Mouse (Mus musculus) 3T3-L1 (cell line): ENCODE data around the gene Jaml.

Source experiments
- DNase-seq: peaks from one replicate; pipeline ENCODE4 v3.0.0-alpha.2; 2015; ENCODE audit warnings: low read depth, low spot score

Gene Jaml

GRCm38 (mm10) chr9:45121769-45122168, 42.8 kb downstream of the Jaml start:
- DNase-seq: peak; percentile 71

DNA sequence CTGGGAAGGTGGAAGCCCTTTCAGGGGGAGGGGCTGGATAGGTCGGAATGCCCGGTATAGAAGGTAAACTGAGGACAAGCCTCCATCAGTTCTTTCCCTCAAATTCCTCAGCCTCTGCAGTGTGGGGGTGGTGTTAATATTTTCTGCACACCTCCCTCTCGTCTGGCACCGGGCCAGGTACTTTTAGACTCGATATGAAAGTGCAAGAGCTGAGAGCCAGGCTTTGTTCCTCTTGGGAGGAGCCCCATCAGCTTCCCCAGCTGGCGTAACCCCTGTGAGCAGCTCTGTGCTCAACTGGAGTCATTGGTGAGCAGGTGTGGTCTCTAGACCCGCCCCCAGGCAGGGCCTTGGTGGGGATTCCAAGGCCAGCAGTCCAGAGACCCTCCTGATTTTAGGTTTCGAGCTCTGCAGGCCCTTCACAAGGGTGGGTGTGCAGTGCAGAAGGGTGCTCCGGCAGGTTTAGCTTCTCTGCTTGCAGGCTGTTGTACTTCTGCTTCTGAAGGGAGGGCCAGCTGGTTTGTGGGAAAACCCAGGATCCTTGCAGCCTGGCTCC, 43.3 kb downstream of the Jaml start:
- DNase-seq: no peak

- DNase-seq: no peak
These were observed 46.2 kb downstream of the Jaml start for GRCm38 (mm10) chr9:45125211-45125610.

DNA sequence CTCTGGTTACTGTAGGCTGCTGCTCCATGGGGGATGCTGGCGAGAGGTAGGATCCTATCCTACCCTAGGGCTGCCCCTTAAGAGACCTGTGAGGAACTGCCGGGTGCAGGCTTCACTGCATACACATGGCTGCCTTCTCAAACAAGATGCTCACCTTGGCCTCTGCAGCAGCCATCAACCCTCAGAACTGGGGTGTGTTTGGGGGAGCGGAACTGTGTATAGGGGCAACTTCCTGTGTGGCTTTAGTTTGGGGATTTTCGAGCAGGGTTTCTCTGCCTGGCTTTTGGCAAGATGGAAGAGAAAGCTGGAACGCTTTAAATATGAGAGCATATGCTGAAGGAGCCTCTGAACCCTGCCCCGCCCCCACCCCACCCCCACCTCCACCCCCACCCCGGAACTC, 48.0 kb downstream of the Jaml start:
- DNase-seq: no peak

DNA sequence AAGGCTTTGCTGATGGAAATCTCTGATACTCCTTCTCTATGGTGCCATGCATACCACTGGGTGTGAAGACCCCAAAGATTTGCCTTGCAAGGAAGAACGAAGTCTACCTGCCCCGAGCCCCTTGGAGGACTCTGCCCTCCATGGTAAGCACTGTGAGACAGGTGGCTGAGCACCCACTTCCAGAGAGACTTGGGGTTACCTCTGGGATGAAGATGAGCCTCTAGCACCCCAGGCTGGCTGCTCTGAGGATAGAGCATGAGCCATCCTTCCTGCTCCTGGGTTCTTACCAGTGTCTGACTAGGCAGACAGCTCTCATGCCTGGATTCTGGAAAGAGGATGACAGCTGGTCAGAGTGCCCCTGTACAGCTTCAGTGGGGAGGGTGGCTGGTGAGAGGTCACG, 51.1 kb downstream of the Jaml start:
- DNase-seq: no peak

GRCm38 (mm10) chr9:45133484-45134310, 54.7 kb downstream of the Jaml start:
- peak; percentile 42 for DNase-seq

DNA sequence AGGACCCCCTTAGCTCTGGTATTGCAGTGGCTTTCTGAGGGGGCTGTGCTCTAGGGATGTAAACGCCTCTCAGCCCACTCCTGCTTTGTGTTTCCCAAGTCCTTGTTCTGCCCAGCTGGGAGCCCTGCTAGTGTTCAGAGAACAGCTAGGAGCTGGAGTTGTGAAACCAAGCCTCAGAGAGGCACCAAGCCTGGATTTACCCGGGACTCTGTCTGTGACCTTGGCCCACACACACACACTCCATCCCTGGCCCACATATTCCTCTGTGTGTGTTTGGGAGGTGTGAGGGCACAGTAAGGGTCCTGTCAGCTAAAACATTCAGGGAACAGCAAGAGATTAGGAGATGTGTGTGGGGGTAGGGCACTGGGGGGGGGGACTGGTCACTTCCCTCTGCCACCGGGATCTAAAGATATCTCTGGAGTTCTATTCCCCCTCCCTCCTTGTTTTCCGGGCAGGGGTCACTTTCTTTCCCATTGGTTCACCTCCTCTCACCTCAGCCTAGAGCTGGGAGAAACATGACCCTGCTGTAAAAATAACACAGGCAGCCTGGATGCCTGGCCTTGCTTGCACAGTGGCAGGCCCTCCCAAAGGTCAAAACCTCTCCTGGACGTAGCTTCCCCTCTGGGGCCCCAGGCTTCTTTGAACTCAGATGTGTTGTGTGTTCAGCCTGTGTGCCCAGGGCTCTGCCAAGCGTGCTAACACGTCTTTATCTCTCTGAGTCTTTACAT, 57.6 kb downstream of the Jaml start:
- DNase-seq: no peak

- no peak for DNase-seq
These were observed 59.4 kb downstream of the Jaml start, which contains the start of gene Scn4b for GRCm38 (mm10) chr9:45138191-45139032. Gene Scn4b, plus strand, starts transcription at chr9:45138395.

DNA sequence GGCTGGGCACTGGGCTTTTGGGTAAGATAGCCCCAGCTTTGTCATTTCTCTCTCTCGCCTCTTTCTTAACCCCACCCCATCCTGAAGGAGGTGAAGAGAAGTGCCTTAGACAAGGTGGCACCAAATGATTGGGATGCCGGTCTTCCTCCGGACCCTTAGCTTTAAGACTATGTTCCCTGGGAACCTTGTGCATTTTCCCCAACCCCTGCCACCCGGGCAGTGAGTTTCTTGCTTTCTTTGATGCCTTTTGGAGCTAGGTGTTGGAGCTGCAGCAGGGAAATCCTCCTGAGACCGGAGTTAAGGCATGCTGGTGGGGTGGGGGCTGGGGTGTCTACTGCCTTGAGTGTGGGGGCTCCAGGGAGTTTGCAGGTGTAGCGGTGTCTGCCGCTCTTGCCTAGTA, 60.1 kb downstream of the Jaml start:
- no peak for DNase-seq

- DNase-seq: no peak
These were observed 62.0 kb downstream of the Jaml start for GRCm38 (mm10) chr9:45140945-45141344.

GRCm38 (mm10) chr9:45142686-45143085, 63.7 kb downstream of the Jaml start:
- no peak for DNase-seq

- no peak for DNase-seq
These were observed 66.7 kb downstream of the Jaml start for GRCm38 (mm10) chr9:45145533-45146266.

DNA sequence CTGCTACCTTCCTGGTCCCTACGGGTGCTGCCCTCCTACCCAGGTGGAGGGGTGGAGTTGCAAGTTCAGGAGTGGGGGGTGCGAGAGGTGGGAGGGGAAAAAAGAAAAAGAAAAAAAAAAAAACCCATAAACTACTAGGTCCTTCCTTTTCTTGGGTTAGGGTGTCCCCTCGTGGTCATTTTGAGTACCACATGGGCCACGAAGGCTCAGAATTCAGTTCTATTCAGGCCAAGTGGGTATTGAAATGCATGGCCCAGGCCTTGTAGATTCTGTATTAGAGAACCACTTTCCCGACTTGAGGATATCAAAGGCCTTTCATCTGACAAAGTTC, 67.2 kb downstream of the Jaml start:
- DNase-seq: peak; percentile 56

DNA sequence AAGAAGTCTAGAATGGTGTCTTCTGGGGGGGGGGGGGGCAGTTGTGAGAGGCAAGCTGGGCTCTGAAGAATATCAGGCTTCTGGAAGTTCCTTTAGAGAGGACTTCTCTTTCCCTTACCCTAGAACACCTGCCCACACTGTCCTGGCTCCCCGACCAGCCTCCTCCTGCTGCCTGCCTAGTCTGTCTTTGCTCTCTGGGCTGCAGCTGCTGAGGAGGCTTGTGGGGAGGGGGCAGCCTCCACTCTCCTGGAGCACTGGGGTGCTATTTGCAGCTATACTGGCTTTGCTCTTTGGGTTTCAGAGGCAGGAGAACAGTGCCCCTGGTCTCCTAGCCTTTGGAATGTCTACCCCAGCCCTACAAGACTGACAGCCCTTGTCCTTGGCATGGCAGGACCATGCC, 72.0 kb downstream of the Jaml start:
- no peak for DNase-seq

DNA sequence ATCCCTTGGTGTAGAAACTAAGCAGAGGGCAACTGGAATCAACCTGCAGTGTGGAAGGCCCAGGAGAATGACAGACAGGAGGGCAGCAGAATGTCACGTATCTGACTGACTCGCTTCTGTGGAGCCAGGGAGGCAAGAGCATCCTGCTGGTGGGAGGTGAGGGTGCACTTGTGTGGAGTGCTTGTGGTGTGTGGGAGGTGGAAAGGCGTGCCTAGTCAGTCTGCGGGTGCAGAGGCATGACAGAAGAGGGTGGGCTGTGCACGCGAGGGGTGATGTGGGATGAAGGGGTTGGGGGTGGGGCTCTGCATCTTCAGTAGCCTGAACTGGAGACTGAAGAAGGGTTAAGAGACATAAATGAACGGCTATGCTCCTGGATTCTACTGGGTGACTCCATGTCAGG, 74.4 kb downstream of the Jaml start:
- DNase-seq: no peak
